Mouse (Mus musculus): ENCODE results near the gene Ccdc30. TPM values are rescaled to one million over a fixed set of nuclear protein-coding genes. Genes with fewer than 3 reads are reported as not detected.
A peak's percentile ranks its signal among the peaks of the same experiment; 100 is the strongest.

Ccdc30 gene
- polyA plus RNA-seq, 1 experiment from 2014 or later: 21.3 TPM

- Histone ChIP-seq H3K36me3 (no peaks in the 10 kb centered on the region), H3K27ac (replicated peaks) (peak overlapping the region; percentile 31; the same call in 1 of the 2 replicates), H3K9ac (no peak overlapping the region), H3K4me1 (replicated peaks) (peaks cover 19% of the 10 kb centered on the region), H3K4me2 (peak overlapping the region; percentile 16; the same call in 1 of the 2 replicates), H3K27me3 (no peaks in the 10 kb centered on the region), H3K9me3 (no peaks in the 10 kb centered on the region), H3K4me3 (no peak overlapping the region)
- WGBS: 44% methylated on average over 6 of the region's 6 CpGs
- peak; percentile 35; the same call in 1 of the 2 replicates for ATAC-seq (ENCODE audit: low FRiP score, low read depth)
These were observed 2.5 kb downstream of the Ccdc30 start for GRCm38 (mm10) chr4:119412791-119413190.

- Histone ChIP-seq H3K36me3 (no peaks in the 10 kb centered on the region), H3K4me2 (0 out of 2 replicates have a peak overlapping the region, but pooled peaks have one; percentile 16), H3K4me1 (replicated peaks) (peaks cover 19% of the 10 kb centered on the region), H3K27me3 (no peaks in the 10 kb centered on the region), H3K9ac (no peak overlapping the region), H3K9me3 (no peaks in the 10 kb centered on the region), H3K4me3 (no peak overlapping the region), H3K27ac (replicated peaks) (no peak overlapping the region)
- 77% methylated on average over 12 of the region's 12 CpGs for WGBS
- ATAC-seq (ENCODE audit: low FRiP score, low read depth): no peak
These were observed 3.3 kb downstream of the Ccdc30 start for GRCm38 (mm10) chr4:119411877-119412650.

GRCm38 (mm10) chr4:119403431-119403830 is 11.9 kb downstream of the Ccdc30 start:
- ATAC-seq (ENCODE audit: low FRiP score, low read depth): no peak
- Histone ChIP-seq H3K4me2 (no peak overlapping the region), H3K27ac (replicated peaks) (no peak overlapping the region), H3K4me3 (no peak overlapping the region), H3K27me3 (no peaks in the 10 kb centered on the region), H3K4me1 (replicated peaks) (no peaks in the 10 kb centered on the region), H3K36me3 (peaks cover 20% of the 10 kb centered on the region), H3K9ac (no peak overlapping the region), H3K9me3 (peaks cover 11% of the 10 kb centered on the region)
- WGBS: 54% methylated on average over 2 of the region's 2 CpGs

GRCm38 (mm10) chr4:119400896-119401295 is 14.4 kb downstream of the Ccdc30 start:
- Histone ChIP-seq H3K36me3 (peaks cover 27% of the 10 kb centered on the region), H3K27ac (replicated peaks) (no peak overlapping the region), H3K9ac (no peak overlapping the region), H3K9me3 (peaks cover 11% of the 10 kb centered on the region), H3K4me2 (no peak overlapping the region), H3K4me1 (replicated peaks) (no peaks in the 10 kb centered on the region), H3K4me3 (no peak overlapping the region), H3K27me3 (no peaks in the 10 kb centered on the region)
- ATAC-seq (ENCODE audit: low FRiP score, low read depth): no peak
- 65% methylated on average over 7 of the region's 7 CpGs for WGBS

- Histone ChIP-seq H3K27ac (replicated peaks) (no peak overlapping the region), H3K9ac (no peak overlapping the region), H3K9me3 (peaks cover 11% of the 10 kb centered on the region), H3K36me3 (peaks cover 24% of the 10 kb centered on the region), H3K27me3 (no peaks in the 10 kb centered on the region), H3K4me2 (no peak overlapping the region), H3K4me3 (no peak overlapping the region), H3K4me1 (replicated peaks) (no peaks in the 10 kb centered on the region)
- no peak for ATAC-seq (ENCODE audit: low FRiP score, low read depth)
- WGBS: 81% methylated on average over 7 of the region's 7 CpGs
These were observed 16.6 kb downstream of the Ccdc30 start for GRCm38 (mm10) chr4:119398751-119399150.

- peaks cover 16% of the 10 kb centered on the region; the same call in 1 of the 2 replicates for H3K36me3 ChIP-seq
- H3K27ac ChIP-seq (replicated peaks): no peak overlapping the region
- no peak for ATAC-seq (ENCODE audit: low FRiP score, low read depth)
- no peaks in the 10 kb centered on the region for H3K4me1 ChIP-seq (replicated peaks)
- no peak overlapping the region for H3K4me2 ChIP-seq
- H3K27me3 ChIP-seq: no peaks in the 10 kb centered on the region
- 82% methylated on average over 1 of the region's 1 CpGs for WGBS
- no peak overlapping the region for H3K4me3 ChIP-seq
- H3K9ac ChIP-seq: no peak overlapping the region
- H3K9me3 ChIP-seq: no peaks in the 10 kb centered on the region
These were observed 25.0 kb downstream of the Ccdc30 start for GRCm38 (mm10) chr4:119390369-119390768.

GRCm38 (mm10) chr4:119389184-119389583 is 26.1 kb downstream of the Ccdc30 start:
- Histone ChIP-seq H3K4me2 (no peak overlapping the region), H3K9ac (no peak overlapping the region), H3K9me3 (no peaks in the 10 kb centered on the region), H3K4me1 (replicated peaks) (no peaks in the 10 kb centered on the region), H3K4me3 (no peak overlapping the region), H3K27me3 (no peaks in the 10 kb centered on the region), H3K27ac (replicated peaks) (no peak overlapping the region), H3K36me3 (peaks cover 16% of the 10 kb centered on the region; the same call in 1 of the 2 replicates)
- no peak for ATAC-seq (ENCODE audit: low FRiP score, low read depth)
- WGBS: 37% methylated on average over 3 of the region's 3 CpGs

- H3K27ac ChIP-seq (replicated peaks): no peak overlapping the region
- no peak overlapping the region for H3K4me3 ChIP-seq
- H3K36me3 ChIP-seq: no peaks in the 10 kb centered on the region
- H3K4me2 ChIP-seq: no peak overlapping the region
- WGBS: 77% methylated on average over 7 of the region's 7 CpGs
- no peaks in the 10 kb centered on the region for H3K27me3 ChIP-seq
- no peak for ATAC-seq (ENCODE audit: low FRiP score, low read depth)
- no peaks in the 10 kb centered on the region for H3K4me1 ChIP-seq (replicated peaks)
- no peaks in the 10 kb centered on the region for H3K9me3 ChIP-seq
- H3K9ac ChIP-seq: no peak overlapping the region
These were observed 33.7 kb downstream of the Ccdc30 start for GRCm38 (mm10) chr4:119381471-119382190.

GRCm38 (mm10) chr4:119369460-119369859 is 45.9 kb downstream of the Ccdc30 start:
- Histone ChIP-seq H3K4me1 (replicated peaks) (no peaks in the 10 kb centered on the region), H3K4me3 (no peak overlapping the region), H3K9ac (no peak overlapping the region), H3K27me3 (no peaks in the 10 kb centered on the region), H3K27ac (replicated peaks) (no peak overlapping the region), H3K36me3 (no peaks in the 10 kb centered on the region), H3K4me2 (no peak overlapping the region), H3K9me3 (no peaks in the 10 kb centered on the region)
- 88% methylated on average over 6 of the region's 6 CpGs for WGBS
- no peak for ATAC-seq (ENCODE audit: low FRiP score, low read depth)

GRCm38 (mm10) chr4:119366758-119367526 is 48.4 kb downstream of the Ccdc30 start:
- Histone ChIP-seq H3K27me3 (no peaks in the 10 kb centered on the region), H3K4me3 (no peak overlapping the region), H3K4me2 (no peak overlapping the region), H3K27ac (replicated peaks) (no peak overlapping the region), H3K36me3 (no peaks in the 10 kb centered on the region), H3K9ac (no peak overlapping the region), H3K4me1 (replicated peaks) (no peaks in the 10 kb centered on the region), H3K9me3 (no peaks in the 10 kb centered on the region)
- ATAC-seq (ENCODE audit: low FRiP score, low read depth): no peak
- WGBS: 70% methylated on average over 4 of the region's 4 CpGs

GRCm38 (mm10) chr4:119362231-119362630 is 53.1 kb downstream of the Ccdc30 start:
- Histone ChIP-seq H3K4me1 (replicated peaks) (peaks cover 7% of the 10 kb centered on the region; the same call in 1 of the 2 replicates), H3K27me3 (no peaks in the 10 kb centered on the region), H3K36me3 (no peaks in the 10 kb centered on the region), H3K4me3 (no peak overlapping the region), H3K27ac (replicated peaks) (no peak overlapping the region), H3K4me2 (no peak overlapping the region), H3K9ac (no peak overlapping the region), H3K9me3 (no peaks in the 10 kb centered on the region)
- no peak for ATAC-seq (ENCODE audit: low FRiP score, low read depth)
- 88% methylated on average over 3 of the region's 3 CpGs for WGBS
